Mouse (Mus musculus) heart, adult 2 months (tissue): ENCODE results near the gene Vmn2r11.
"Not testable (repeated sequence)": the region's sequence is repeated elsewhere in the genome, so short reads cannot be mapped to it uniquely, and the experiment has no call there.

Experiments
- CTCF ChIP-seq: fragments of 200-600 bp; IDR thresholded peaks from 2 replicates; pipeline ENCODE4 v1.8.1; 2022; ENCODE audit warnings: antibody characterized with exemption, mild to moderate bottlenecking, moderate library complexity
- EP300 ChIP-seq: fragments of 200-500 bp; IDR thresholded peaks from 2 replicates; pipeline ENCODE4 v1.6.1; 2011; ENCODE audit warnings: low read depth, low read length, control low read depth; ENCODE audit not compliant: insufficient read depth
- POLR2A ChIP-seq: fragments of 200-500 bp; IDR thresholded peaks from 2 replicates; pipeline ENCODE4 v1.6.1; 2011; ENCODE audit warnings: mild to moderate bottlenecking, low read depth, low read length, control low read depth; ENCODE audit not compliant: insufficient read depth

DNA sequence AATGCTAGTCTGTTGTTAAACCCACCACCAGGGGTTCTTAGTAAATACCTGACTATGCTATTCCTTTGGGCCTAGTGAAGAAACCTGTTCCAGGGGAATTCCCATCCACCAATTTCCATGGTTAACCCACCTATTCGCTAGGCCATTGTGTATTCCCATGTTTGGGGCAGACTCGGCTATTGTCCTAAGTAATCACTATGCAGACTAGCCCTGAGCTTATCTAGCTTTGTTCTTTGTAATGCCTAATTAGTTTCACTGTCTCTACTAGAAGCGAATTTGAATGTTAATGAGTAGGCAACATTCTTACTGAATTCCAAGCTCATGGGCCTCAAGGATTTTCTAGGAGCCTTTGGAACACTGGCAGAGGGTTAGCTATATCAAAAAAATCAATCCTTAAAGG is 37.1 kb upstream of the Vmn2r11 start:
- TF ChIP-seq POLR2A, CTCF, EP300: not testable (repeated sequence)
